Mouse (Mus musculus): ENCODE measurements at regions not wholly inside any gene's neighbourhood (a gene's known extent, or its start where the extent isn't known, plus 50 kb on each side); places are given as distances from the start of the nearest gene placed in this dataset.

- TF ChIP-seq CTCF (IDR thresholded peaks at IDR 0.05; ENCODE audit: insufficient read depth, low read length) (no peak), POLR2A (IDR thresholded peaks at IDR 0.05; ENCODE audit: borderline replicate concordance, extremely low read depth, low read depth, low read length) (no peak)
Measured at GRCm38 (mm10) chr6:101075753-101076516, 242.5 kb downstream of the Ppp4r2 start.

All from lung, adult 2 months (tissue).